Mouse (Mus musculus) adrenal gland, postnatal 0 days (tissue): Measurements from ENCODE around the gene Hivep1. TPM values are rescaled to one million over a fixed set of nuclear protein-coding genes. Genes with fewer than 3 reads are reported as not detected.

Source experiments
- polyA plus RNA-seq: library from polyadenylated mRNA; unstranded; fragments of >200 nt; fragmentation: Nextera tagmentation; extraction: Ambion mirVana; gene quantifications from 2 replicates; pipeline ENCODE4 v1.2.1, GENCODE M21; 2015

Hivep1 gene
- polyA plus RNA-seq: 5.5 and 8.7 TPM in 2 replicates

DNA sequence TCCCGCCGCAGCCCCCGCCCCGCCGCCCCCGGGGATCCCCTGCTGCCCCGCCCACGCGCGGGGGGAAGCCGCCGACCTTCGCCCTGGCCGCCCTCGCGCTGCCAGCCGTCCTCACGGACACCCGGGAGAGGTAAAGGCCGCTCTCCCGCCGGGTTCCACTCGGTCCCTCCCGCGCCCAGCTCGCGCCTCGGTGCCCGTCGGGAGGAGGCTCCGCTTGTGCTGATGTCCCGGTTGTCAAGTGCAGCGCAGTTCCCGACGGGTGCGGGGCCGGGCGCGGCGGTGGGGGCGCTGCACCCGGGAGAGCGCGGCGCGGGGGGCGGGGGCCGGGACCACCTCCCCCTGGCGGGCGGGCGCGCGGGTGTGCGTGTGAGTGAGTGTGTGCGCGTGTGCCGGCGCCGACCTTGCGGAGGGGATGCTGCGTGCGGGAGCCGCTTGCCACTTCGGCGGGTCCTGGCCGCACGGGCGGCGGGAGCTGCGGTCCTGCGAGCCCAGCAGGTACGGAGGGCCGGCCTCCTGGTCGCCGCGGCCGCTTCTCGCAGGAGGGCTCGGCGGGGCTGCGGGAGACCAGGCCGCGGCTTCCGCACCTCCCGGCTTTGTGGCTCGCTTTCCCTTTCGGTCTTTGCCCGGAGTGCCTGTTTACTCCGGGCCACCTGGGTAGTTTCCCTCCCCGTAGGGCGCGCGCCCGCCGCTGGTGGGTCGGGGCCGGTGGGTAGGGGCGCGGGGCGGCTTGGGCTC lies at the start of gene Hivep1:
Gene Hivep1, plus strand, starts transcription at position 61 of the 735 bp plus-strand sequence.

Other genes with a start within 250 kb of the Hivep1 start
- gene Adtrp, start 204.3 kb upstream of the Hivep1 start, polyA plus RNA-seq: 2.4 and 3.8 TPM in 2 replicates
- 0.98 and 1.3 TPM in 2 replicates for gene Edn1, start 249.5 kb downstream of the Hivep1 start, polyA plus RNA-seq